Comparison of ENCODE assay signal across 27 mouse cellular contexts in genomic region chr2:154959486-154959885, GRCm38 (mm10). TPM values are rescaled to one million over a fixed set of nuclear protein-coding genes. Genes with fewer than 3 reads are reported as not detected.
A peak's percentile ranks its signal among the peaks of the same experiment; 100 is the strongest.
DNase-seq lines count a peak whose midpoint lies in the region; ATAC-seq lines count a peak whose summit lies in the region.
"Had no signal": no experiment of that assay in that cellular context is flagged by ENCODE, and none has a peak within 500 bp of the region (broad histone marks: within the 10 kb centered on the region; RNA-seq: fewer than 3 reads in every experiment).

No protein-coding gene starts in this region.

- no peak overlapping the region for H3K9ac ChIP-seq in embryonic facial prominence, embryonic 12.5 days
- H3K9ac ChIP-seq in embryonic facial prominence, embryonic 15.5 days = no peak overlapping the region
- H3K9ac ChIP-seq in limb, embryonic 13.5 days = no peak overlapping the region
- no peak overlapping the region for H3K9ac ChIP-seq in limb, embryonic 15.5 days
- H3K9ac ChIP-seq: forebrain, embryonic 13.5 days; forebrain, embryonic 15.5 days; forebrain, postnatal 0 days had no signal

- H3K9me3 ChIP-seq in embryonic facial prominence, embryonic 12.5 days = no peaks in the 10 kb centered on the region
- no peaks in the 10 kb centered on the region for H3K9me3 ChIP-seq in embryonic facial prominence, embryonic 10.5 days
- H3K9me3 ChIP-seq in embryonic facial prominence, embryonic 15.5 days (replicated peaks) = no peaks in the 10 kb centered on the region
- H3K9me3 ChIP-seq in limb, embryonic 13.5 days = no peaks in the 10 kb centered on the region
- H3K9me3 ChIP-seq in limb, embryonic 15.5 days = no peaks in the 10 kb centered on the region
- H3K9me3 ChIP-seq: forebrain, embryonic 13.5 days; forebrain, embryonic 15.5 days; G1E had no signal

- no peak for ATAC-seq in embryonic facial prominence, embryonic 12.5 days (ENCODE audit: insufficient number of reproducible peaks, insufficient read depth, low FRiP score, low TSS enrichment)
- ATAC-seq in embryonic facial prominence, embryonic 15.5 days (ENCODE audit: insufficient number of reproducible peaks, low FRiP score, low TSS enrichment, low read depth) = no peak
- ATAC-seq in limb, embryonic 13.5 days (ENCODE audit: low FRiP score, low read depth) = peak; percentile 51; the same call in 1 of the 2 replicates
- ATAC-seq in limb, embryonic 15.5 days (ENCODE audit: insufficient number of reproducible peaks, low FRiP score, low TSS enrichment, low read depth) = no peak
- ATAC-seq: activated CD4-positive, CD25-positive, alpha-beta regulatory T cell, adult 4 months; CD4-positive, CD25-positive, alpha-beta regulatory T cell, adult 4 months; forebrain, embryonic 13.5 days; forebrain, embryonic 15.5 days; forebrain, postnatal 0 days; Patski had no signal

- WGBS in embryonic facial prominence, embryonic 12.5 days = 60% methylated on average over 5 of the region's 5 CpGs
- WGBS in embryonic facial prominence, embryonic 10.5 days = 82% methylated on average over 5 of the region's 5 CpGs
- whole genome bisulfite sequencing in embryonic facial prominence, embryonic 15.5 days = 51% methylated on average over 5 of the region's 5 CpGs
- WGBS in limb, embryonic 13.5 days = 63% methylated on average over 5 of the region's 5 CpGs
- 59% methylated on average over 5 of the region's 5 CpGs for WGBS in limb, embryonic 15.5 days

- H3K4me2 ChIP-seq in embryonic facial prominence, embryonic 12.5 days (replicated peaks) = no peak overlapping the region
- no peak overlapping the region for H3K4me2 ChIP-seq in embryonic facial prominence, embryonic 15.5 days (replicated peaks)
- no peak overlapping the region for H3K4me2 ChIP-seq in limb, embryonic 13.5 days (replicated peaks)
- H3K4me2 ChIP-seq in limb, embryonic 15.5 days = no peak overlapping the region
- H3K4me2 ChIP-seq: forebrain, embryonic 13.5 days; forebrain, embryonic 15.5 days had no signal

- DNase-seq in embryonic facial prominence, embryonic 10.5 days (ENCODE audit: low spot score) = no peak
- no peak for DNase-seq in layer of hippocampus, adult 11-12 months (ENCODE audit: low spot score)
- no peak for DNase-seq in left cerebral cortex, postnatal 4 days
- DNase-seq in kidney, adult 11 months = no peak
- DNase-seq: adrenal gland, adult 8-10 months; adrenal gland, postnatal 14 days; adrenal gland, postnatal 36 days; B cell, adult 2 months; cerebellum, adult 11-12 months; cerebellum, adult 2 months; cerebellum, adult 9-10 months; cerebellum, postnatal 14 days; cerebellum, postnatal 36 days; embryo, embryonic 11 days; forebrain, postnatal 0 days had no signal

- no peaks in the 10 kb centered on the region for H3K36me3 ChIP-seq in embryonic facial prominence, embryonic 12.5 days
- no peaks in the 10 kb centered on the region for H3K36me3 ChIP-seq in embryonic facial prominence, embryonic 10.5 days (replicated peaks)
- H3K36me3 ChIP-seq in embryonic facial prominence, embryonic 15.5 days = no peaks in the 10 kb centered on the region
- H3K36me3 ChIP-seq in limb, embryonic 13.5 days = no peaks in the 10 kb centered on the region
- H3K36me3 ChIP-seq in limb, embryonic 15.5 days = no peaks in the 10 kb centered on the region
- H3K36me3 ChIP-seq: forebrain, embryonic 15.5 days; G1E had no signal

- peaks cover 6% of the 10 kb centered on the region for H3K4me1 ChIP-seq in embryonic facial prominence, embryonic 12.5 days
- H3K4me1 ChIP-seq in embryonic facial prominence, embryonic 10.5 days = peaks cover 17% of the 10 kb centered on the region
- peaks cover 10% of the 10 kb centered on the region; the same call in 1 of the 2 replicates for H3K4me1 ChIP-seq in embryonic facial prominence, embryonic 15.5 days
- H3K4me1 ChIP-seq in limb, embryonic 13.5 days = peaks cover 54% of the 10 kb centered on the region
- peaks cover 5% of the 10 kb centered on the region; the same call in 1 of the 2 replicates for H3K4me1 ChIP-seq in limb, embryonic 15.5 days
- H3K4me1 ChIP-seq: forebrain, embryonic 13.5 days; forebrain, embryonic 15.5 days had no signal

- H3K4me3 ChIP-seq in embryonic facial prominence, embryonic 12.5 days = no peak overlapping the region
- H3K4me3 ChIP-seq in embryonic facial prominence, embryonic 10.5 days = no peak overlapping the region
- no peak overlapping the region for H3K4me3 ChIP-seq in embryonic facial prominence, embryonic 15.5 days (replicated peaks)
- H3K4me3 ChIP-seq in limb, embryonic 13.5 days = no peak overlapping the region
- H3K4me3 ChIP-seq in limb, embryonic 15.5 days = no peak overlapping the region
- H3K4me3 ChIP-seq: forebrain, embryonic 13.5 days; forebrain, embryonic 15.5 days had no signal

- peak overlapping the region; percentile 65; the same call in 1 of the 2 replicates for H3K27ac ChIP-seq in embryonic facial prominence, embryonic 12.5 days
- H3K27ac ChIP-seq in embryonic facial prominence, embryonic 10.5 days (replicated peaks) = no peak overlapping the region
- H3K27ac ChIP-seq in embryonic facial prominence, embryonic 15.5 days (replicated peaks) = peak overlapping the region; percentile 13; the same call in 1 of the 2 replicates
- H3K27ac ChIP-seq in limb, embryonic 13.5 days = peak overlapping the region; percentile 70; the same call in 1 of the 2 replicates
- H3K27ac ChIP-seq in limb, embryonic 15.5 days = 0 out of 2 replicates have a peak overlapping the region, but pooled peaks have one; percentile 38
- H3K27ac ChIP-seq: forebrain, embryonic 13.5 days; forebrain, embryonic 15.5 days had no signal

- no peaks in the 10 kb centered on the region for H3K27me3 ChIP-seq in embryonic facial prominence, embryonic 12.5 days
- H3K27me3 ChIP-seq in embryonic facial prominence, embryonic 10.5 days (replicated peaks; ENCODE audit: low read depth, poor library complexity, severe bottlenecking) = 0 out of 2 replicates have a peak, but pooled peaks cover 3% of the 10 kb centered on the region
- H3K27me3 ChIP-seq in embryonic facial prominence, embryonic 15.5 days = no peaks in the 10 kb centered on the region
- H3K27me3 ChIP-seq in limb, embryonic 13.5 days = no peaks in the 10 kb centered on the region
- no peaks in the 10 kb centered on the region for H3K27me3 ChIP-seq in limb, embryonic 15.5 days
- H3K27me3 ChIP-seq: CH12.LX; forebrain, embryonic 13.5 days; forebrain, embryonic 15.5 days had no signal

- intact Hi-C loops in left cerebral cortex, postnatal 4 days (cut with DNase I) = no loop called here

RNA-seq across cellular contexts. Expression of gene Gm14226, which starts 58.6 kb away (rescaled TPM):
- polyA plus RNA-seq in embryonic facial prominence, embryonic 12.5 days (2016; fragmentation: Nextera tagmentation; extraction: Ambion mirVana) = 4.9 and 6.0 TPM in 2 replicates
- 0.88 and 1.3 TPM in 2 replicates for polyA plus RNA-seq in embryonic facial prominence, embryonic 10.5 days (2016; fragmentation: Nextera tagmentation; extraction: Ambion mirVana)
- 5.9 and 8.3 TPM in 2 replicates for polyA plus RNA-seq in embryonic facial prominence, embryonic 15.5 days (2015; fragmentation: Nextera tagmentation; extraction: Ambion mirVana)
- polyA plus RNA-seq in limb, embryonic 13.5 days (2015; fragmentation: Nextera tagmentation; extraction: Ambion mirVana) = 3.6 and 4.1 TPM in 2 replicates
- 2.9 and 3.7 TPM in 2 replicates for polyA plus RNA-seq in limb, embryonic 15.5 days (2015; fragmentation: Nextera tagmentation; extraction: Ambion mirVana)
- under 1 TPM; 0.24 to 0.30 TPM for total RNA-seq in left cerebral cortex, postnatal 4 days (2021)
- total RNA-seq: CH12.LX; common myeloid progenitor, adult 5-6 weeks; forebrain, postnatal 0 days had no signal
- polyA plus RNA-seq: CD4-positive, CD25-positive, alpha-beta regulatory T cell, adult 4 months; cerebellum, adult 2 months; G1E had no signal
